Mouse (Mus musculus) 416B (cell line): ENCODE data around the gene Cactin.
A peak's percentile ranks its signal among the peaks of the same experiment; 100 is the strongest.

ENCODE experiments used
- DNase-seq: peaks from one replicate; pipeline ENCODE4 v3.0.0; 2011; ENCODE audit warnings: low read depth

Gene Cactin

DNA sequence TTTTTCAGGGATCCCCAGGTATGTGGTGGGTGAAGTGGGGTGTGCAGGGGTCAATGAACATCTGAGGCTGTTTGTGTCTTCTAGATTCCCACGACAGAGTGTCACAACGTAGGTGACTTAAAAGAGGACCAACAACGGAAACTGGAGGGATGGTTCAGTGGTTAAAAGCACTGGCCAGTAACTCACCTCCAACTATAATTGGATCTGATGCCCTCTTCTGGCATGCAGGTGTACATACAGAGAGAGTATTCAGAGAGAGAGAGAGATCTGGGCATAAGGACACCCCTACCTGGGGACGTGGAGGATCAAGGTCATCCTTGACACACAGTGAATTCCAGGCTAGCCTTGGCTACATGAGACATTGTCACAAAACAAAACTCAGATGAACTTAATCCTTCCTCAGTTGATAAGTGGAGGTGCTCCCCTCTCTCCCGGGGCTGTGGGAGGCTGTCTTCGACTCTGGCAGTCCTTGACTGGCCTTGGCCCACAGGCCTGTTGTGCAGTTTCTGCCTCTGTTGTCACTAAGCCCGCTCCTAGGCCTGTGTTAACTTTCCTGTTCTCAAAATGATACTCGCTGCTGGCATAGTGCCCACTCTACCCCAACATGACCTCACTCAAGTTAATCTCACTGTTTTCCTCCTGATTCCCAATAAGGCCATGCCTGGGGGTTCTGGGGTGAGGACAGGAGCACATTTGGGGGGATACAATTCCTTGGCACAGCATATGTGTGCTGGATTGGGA lies 23.7 kb downstream of the Cactin start:
- DNase-seq = peak; percentile 78

DNA sequence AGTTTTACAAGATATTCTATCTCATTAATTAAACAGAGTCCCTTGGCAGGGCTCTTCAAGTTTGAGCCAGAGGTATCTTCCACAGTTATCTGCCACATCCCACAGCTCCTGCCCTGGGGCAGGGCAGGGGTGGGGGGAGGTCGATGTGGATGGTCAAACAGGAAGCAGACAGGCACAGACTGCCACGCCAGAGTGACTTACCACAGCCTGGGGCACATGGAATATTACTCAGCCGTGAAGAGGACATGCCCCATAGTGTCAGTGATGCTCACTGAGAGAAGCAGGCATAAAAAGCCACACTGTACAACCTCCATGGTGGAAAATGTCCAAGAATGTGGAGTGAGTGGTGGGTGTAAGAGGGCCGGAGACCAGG lies 24.2 kb downstream of the Cactin start:
- no peak for DNase-seq

DNA sequence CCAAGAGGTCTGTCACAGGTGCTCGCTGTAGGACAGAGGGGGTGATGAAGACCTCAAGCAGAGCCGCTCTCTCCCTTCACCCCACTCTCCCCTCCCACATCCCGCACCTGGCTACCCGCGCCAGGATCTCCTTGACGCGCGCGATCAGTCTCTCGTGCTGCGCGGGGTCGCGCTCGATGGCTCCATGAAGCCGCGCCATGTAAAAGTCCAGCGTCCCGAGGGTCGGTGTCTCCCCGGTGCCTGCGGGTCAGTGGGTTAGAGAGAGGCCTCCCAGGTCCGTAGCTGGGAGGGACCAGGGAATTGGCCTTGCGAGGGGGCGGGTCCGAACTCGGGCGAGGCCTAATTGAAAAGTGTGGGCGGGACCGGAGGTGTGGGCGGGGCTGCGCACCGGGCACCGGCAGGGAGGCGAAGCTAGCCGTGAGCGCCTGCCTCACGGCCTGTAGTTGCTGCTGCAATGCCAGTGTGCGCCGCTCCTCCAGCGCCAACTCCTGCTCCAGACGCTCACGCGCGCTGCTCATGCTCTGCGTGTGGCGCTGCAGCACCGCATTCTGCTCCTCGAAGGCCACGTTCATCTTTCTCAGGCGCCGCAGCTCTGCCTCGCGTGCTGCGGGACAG lies 25.7 kb downstream of the Cactin start:
- DNase-seq = no peak

DNA sequence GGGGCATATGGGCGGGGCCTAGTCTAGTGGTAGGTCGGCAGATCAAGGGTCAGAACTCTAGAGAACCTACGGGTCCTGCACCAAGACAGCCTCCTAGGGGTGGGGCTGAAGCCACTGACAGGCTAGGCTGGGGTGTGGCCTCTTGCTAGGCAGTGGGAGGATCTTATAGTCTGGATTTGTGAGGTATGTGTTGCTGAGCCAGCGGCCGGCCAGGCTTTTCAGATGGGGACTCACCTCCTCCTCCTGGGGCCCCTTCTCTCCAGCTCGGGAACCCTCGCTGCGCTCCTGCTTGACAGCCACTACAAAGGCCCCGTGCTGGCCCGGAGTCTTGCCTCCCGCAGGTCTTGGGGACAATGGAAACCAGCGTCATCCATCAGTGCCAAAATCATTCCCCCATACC lies 28.2 kb downstream of the Cactin start:
- peak; percentile 82 for DNase-seq

DNA sequence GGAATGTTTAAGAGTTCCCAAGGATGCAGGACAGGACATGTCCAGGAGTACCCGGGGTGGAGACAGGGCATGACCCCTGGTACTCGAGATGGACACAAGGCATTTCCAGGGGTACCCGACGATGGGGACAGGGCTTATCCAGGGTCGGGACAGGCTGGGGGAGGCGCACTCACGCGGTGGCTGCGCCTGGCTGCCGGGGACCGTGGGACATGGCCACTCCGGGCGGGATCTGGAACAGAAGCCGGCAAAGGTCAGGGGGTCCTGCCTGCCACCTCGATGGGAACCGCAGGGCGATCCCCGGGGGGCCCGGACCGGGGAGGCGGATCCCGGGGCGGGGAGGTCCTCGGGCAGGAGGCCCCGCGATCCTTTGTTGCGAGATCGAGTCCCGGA lies 29.1 kb downstream of the Cactin start:
- DNase-seq = no peak

DNA sequence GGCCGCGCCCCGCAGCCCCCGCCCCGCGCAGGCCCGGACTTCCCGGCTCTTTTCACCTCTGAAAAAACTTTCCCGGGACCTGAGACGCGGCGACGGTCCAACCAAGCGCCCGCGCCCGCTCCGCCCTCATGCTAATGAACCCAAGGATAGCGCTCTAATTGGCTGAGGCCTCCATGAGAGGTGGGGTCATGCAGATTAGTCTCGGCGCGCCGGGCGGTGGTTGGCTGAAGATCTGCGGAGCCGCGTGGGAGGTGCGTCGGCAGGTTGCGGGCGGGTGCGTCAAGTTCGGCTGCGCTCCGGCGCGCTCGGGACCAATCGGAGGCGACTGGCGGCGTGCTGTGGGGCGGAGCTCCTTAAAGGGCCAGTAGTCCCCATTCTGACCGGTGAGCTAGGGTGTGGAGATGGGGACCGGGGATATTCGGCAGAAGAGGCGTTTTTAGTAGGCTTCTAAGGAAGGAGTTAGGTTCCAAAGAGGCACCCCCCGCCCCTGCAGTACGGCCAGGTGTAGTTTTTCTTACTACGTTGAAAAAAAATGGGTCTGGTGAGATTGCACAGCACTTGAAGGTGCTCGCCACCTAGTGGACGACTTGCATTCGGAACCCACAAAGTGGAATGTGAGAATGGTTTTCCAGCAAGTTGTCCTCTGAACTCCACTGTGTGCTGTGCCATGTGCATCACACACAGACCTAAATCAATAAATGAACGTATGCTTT lies 29.6 kb downstream of the Cactin start, which contains the start of gene Hmg20b:
Gene Hmg20b (minus strand): TSS at position 130 of the 713 bp plus-strand sequence.
- peak; percentile 99 for DNase-seq

DNA sequence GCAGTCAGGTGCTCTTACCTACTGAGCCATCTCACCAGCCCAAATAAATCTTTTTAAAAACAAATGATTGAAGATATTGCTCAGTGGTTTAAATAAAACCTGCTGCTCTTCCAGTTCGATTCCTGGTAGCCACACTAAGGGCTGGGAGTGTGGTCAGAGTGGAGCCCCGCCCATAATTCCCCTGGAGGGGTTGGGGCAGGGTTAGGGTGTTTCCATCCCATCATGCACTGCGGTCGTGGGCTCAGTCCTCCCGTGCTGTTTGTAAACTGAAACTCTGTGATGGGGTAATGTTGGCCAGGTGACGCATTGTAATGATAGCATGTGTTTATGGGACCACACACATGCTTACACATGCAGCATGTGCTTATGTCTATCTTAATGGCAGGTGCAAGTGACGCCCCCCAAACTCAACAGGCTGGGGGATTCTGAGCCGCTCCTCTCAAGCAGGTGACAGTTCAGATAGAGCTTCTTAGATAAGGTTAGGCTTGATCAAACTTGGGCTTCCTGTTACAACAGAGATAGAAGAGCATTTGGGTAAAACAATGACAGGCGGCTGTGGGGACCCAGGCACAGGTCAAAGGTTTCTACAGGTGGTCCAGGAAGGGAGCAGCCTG lies 30.9 kb downstream of the Cactin start:
- peak; percentile 85 for DNase-seq

DNA sequence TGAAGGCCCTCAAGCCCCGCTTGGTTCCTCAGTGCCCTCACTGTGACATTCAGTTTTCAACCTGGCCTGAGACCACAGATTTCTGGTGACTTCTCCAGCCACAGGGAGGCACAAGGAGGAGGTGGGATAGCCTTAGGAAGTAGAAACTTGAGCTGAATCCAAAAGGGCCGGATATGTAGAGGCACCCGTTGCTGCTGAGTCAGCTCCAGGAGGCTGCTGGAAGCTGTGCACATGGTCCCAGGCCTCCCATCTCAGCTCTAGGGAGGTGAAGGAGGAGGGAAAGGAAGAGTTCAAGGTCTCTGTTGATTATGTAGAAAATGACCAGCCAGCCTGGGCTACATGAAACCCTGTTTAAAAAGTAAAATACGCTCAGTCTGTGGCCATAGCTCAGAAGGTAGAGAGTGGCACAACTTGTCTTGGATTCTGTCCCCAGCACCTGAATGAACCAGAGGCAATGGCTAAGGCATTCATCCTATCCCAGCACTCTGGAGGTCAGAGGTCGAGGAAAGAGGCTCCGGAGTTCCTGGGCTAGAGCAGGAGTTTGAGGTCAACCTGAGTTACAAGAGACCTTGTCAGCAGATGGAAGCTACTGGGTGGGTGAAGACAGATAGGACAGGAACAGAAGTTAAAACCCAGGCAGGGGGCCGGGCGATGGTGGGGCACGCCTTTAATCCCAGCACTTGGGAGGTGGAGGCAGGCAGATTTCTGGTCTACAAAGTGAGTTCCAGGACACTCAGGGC lies 34.0 kb downstream of the Cactin start:
- peak; percentile 67 for DNase-seq

DNA sequence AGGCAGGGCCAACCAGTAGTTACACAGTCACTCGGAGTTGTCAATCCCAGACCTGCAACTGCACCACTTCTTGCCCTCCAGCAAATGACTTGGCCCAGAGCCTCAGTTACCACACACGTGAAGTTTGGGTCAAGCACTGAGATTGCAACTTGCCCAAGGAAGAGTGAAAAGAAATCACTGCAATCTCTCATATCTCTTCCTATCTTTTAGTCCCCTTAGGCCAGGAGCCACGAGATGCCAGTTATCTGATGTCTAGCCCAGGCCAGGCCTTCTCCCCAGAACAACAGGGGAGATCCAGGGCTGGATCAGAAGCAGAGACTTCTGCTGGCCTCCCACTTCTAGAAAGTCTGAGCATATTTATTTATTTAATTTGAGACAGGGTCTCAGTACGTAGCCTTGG lies 34.6 kb downstream of the Cactin start:
- DNase-seq = no peak

DNA sequence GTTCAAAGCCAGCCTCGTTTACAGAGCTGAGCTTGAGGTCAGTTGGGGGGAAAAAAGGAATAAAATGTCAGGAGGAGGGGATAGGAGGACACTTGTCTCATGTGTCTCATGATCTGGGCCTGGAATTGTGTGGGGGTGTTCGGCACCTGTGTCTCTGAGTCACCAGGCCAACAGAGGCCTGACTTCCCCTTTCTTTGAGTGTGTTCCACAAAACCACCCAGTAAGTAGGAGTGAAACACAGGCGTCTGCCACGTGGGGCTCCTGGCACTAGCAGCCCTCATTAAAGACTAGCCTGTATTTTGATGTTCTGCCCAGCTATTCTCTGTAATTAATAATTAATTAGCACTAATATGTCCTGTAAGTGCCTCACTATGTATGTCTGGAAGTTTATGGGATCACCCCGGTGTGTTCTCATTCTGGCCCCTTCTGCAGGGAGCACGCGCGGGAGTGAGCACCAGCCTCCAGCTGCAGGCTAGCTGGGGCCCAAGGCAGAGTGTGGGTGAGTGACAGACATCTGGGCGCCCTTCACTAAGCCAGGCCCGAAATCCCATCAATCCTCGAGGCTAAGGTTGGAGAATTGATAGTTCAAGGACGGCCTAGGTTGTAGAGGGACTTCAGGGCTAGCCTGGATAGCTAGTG lies 35.6 kb downstream of the Cactin start:
- peak; percentile 89 for DNase-seq

DNA sequence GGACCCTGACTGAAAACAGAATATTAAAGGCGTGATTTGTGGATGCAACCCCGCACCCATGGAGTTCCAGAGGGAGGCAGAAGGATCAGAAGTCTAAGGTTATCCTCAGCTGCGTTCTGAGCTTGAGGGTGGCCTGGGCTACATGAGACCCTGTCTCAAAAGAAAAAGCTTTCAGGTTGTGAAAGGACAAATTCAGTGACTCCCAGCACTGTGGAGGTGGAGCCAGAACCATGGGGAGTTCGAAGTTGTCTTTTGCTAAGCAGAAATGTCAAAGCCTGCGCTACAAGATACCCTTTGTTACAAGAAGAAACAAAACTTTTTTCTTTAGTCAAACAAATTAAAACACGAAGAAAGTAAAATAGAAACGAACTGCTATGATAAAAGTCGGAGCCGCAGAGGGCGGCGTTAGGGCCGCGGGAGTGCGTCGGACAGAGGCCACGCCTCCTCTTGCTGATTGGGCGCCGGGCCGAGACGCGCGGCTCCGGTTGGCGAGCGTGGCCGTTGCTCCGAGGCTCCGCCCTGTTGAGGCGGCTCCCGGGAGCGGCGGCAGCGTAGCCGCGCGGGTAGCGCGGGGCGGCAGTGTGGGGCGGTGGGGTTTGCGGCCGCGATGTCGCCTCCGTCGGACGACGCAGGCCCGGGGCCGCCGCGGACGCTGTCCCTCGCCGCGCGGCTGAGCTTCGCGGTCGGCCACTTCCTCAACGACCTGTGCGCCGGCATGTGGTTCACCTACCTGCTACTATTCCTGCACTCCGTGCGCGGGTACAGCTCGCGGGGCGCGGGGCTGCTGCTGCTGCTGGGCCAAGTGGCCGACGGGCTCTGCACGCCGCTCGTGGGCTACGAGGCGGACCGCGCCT lies 36.3 kb downstream of the Cactin start, which contains the start of gene Mfsd12:
Gene Mfsd12 (plus strand): TSS at position 501 of the 854 bp plus-strand sequence.
- DNase-seq = peak; percentile 84

DNA sequence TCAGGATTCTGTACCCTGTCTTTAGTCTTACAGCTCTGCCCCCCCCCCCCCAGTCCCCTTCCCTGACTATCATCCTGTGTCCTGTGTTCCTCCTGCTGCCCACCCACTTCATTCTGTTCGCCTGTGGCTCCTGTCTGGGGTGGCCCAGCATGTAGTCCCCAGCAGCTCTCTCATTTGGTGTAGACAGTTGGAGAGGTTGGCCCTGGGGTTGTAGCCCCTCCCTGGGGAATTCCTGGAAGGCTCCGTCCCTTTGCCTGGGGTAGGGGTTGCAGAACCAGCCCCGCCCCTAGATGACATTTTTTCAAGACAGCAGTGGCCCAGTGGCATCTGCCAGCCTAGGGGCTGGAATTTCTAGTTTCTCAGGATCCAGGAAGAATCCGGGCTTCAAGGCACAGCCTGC lies 37.3 kb downstream of the Cactin start:
- no peak for DNase-seq

DNA sequence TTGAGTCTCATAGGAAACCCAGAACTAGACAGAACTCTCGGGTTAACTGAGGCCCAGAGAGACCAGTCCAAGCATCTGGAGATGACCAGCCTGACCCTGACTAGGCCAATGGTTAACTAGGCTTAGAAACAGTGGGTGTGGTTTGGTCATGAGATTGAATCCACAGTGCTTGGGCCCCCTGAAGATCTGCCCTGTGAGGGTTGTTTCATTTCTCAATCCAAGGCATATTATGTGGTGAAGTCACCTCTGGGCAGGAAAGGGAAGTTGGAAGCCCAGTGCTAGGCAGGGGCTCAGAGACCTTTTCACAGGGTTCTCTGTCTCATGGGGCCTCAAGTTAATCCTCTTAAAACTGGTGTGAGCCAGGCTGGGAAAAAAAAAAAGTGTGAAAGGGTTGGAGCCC lies 37.9 kb downstream of the Cactin start:
- DNase-seq = peak; percentile 72

DNA sequence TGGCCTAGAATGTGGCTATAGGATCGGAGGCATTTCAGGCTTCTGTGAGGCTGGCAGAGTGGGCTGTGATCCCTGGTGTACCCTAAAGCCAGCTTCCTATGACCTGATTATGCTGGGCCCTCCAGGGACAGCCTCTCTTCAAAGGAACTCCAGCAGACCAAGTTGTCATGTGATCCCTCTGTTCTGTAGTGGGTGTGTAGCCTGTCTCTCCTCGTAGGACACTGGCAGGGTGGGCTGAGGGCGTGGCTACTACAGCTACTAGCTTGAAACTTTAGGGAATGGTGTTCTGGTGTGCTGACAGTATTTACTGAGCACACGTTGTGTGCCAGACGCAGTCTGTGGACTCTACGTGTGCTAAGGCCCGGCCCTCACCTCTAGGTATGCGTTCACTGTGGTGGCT lies 39.8 kb downstream of the Cactin start:
- DNase-seq = no peak

DNA sequence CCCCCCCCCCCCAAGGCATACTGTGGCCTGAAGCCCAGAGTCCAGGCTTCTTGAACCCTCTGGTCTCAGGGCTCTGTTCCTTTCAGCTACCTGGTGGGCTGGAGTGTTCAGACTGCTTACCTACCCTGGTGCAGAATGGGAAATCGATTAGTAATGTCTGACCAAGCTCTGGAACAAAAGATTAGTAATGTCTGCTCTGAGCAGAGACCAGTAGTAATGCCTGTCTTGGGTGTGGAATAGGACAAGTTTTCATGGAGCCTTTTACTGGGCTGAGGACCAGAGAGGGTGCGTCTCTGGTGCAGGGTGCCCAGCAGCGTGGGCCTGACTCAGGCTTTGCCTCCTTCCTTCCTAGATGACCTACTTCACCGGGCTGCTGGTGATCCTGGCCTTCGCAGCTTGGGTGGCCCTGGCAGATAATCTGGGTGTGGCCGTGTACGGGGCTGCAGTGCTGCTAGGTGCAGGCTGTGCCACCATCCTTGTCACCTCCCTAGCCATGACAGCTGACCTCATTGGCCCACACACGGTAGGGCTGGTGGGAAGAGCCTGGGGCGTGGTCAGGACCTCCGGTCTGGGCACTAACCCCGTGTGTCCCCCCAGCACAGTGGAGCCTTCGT lies 41.5 kb downstream of the Cactin start:
- DNase-seq = peak; percentile 22

DNA sequence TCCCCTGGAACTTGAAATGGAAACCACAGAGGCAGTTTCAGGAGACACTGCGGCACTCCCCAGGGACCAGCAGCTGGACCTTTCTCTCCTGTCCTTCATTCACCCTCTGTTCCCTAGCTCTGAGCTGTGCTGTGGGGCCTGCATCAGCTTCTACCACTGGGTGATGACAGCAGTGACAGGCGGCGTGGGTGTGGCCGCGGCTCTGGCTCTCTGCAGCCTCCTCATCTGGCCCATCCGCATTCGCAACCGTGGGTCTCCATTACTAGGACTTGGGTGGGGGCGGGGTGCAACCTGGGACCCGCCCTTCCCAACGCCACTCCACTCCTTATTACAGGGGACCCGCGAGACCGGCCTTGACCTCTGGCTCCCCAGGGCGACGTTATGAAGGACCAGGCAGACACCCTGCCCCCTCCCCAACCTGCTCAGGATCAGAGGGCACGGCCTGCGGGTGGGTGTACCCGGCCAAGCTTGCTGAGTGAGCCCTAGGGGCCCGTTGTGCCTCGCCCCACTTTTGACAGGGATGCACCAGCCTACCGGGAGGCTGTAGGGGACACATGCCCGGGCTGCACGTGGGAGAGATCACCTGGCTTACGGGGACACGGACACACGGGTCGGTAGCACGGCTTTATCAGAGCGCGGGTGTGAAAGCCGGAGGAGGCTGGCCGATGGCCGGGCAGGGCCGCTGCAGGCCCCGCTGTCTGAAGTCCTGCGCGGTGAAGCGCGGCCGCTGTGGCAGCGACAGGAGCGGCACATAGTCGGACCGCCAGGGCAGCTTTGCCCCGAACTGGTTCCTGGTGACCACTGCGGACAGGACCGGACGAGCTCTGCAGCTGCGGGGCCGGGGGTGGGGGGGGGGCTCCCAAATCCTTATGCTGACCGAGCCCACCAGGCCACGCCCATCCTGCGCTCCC lies 42.8 kb downstream of the Cactin start:
- DNase-seq = no peak

DNA sequence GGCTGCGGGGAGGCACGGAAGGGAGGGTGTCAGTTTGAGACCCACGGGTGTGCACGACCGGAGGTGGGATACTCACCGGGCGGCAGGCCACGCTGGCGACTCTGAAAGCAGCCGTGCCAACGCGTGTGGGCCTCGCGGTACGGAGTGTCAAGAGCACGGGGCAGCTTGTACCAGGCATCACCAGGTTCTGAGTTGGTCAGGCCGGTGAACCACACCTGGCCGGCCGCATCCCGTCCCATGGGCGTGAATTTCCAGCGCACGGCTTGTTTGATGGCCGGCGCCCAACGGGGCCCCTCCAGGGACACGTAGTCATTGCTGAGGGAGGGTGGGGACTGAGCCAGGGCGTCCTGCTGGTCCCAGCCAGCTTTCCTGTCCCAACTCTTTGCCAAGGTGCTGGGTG lies 43.8 kb downstream of the Cactin start:
- no peak for DNase-seq

DNA sequence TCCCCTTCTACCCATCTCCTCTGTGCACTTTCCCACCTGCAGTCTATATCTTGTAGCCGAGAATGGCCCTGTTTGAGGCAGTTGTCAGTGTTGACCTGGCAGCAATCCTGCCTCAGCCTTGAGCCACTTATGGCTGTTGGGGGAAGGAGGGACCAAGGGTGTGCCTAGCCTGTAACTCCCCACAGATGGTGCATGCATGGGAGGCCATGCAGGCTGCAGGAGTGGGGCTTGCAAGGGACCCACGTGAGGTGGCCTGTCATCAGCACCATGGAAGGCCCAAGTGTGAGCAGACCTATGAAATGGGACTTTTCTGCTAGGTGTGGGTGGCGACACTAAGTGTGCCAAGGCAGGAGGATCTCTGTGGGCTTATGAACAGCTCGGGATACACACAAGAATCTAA lies 44.2 kb downstream of the Cactin start:
- peak; percentile 21 for DNase-seq
